Mouse (Mus musculus) G1E-ER4 (cell line): Measurements from ENCODE around the gene Slit1. TPM values are rescaled to one million over a fixed set of nuclear protein-coding genes. Genes with fewer than 3 reads are reported as not detected.

ENCODE experiments used
- GATA1 ChIP-seq: IDR thresholded peaks from one replicate; pipeline ENCODE4 v1.8.0; 2012; ENCODE audit warnings: low read length, inconsistent platforms
- polyA plus RNA-seq: library from polyadenylated mRNA; stranded (reverse); fragments of >175 nt; gene quantifications from 2 replicates; pipeline ENCODE4 v1.2.3, GENCODE M21; 2012

Slit1 gene
- polyA plus RNA-seq, 1 experiment = 0.03 TPM

- no peak for TF ChIP-seq GATA1
Observed at GRCm38 (mm10) chr19:41738896-41739295, 4.6 kb downstream of the Slit1 start.

GRCm38 (mm10) chr19:41738429-41738805 lies 5.0 kb downstream of the Slit1 start:
- TF ChIP-seq GATA1 = no peak

- no peak for TF ChIP-seq GATA1
Observed at GRCm38 (mm10) chr19:41737657-41738428, 5.6 kb downstream of the Slit1 start.

- TF ChIP-seq GATA1 = no peak
Observed at GRCm38 (mm10) chr19:41734685-41735084, 8.8 kb downstream of the Slit1 start.

- no peak for TF ChIP-seq GATA1
Observed at GRCm38 (mm10) chr19:41725491-41725890, 18.0 kb downstream of the Slit1 start.

- no peak for TF ChIP-seq GATA1
Observed at GRCm38 (mm10) chr19:41724831-41725470, 18.5 kb downstream of the Slit1 start.

GRCm38 (mm10) chr19:41723337-41723736 lies 20.1 kb downstream of the Slit1 start:
- no peak for TF ChIP-seq GATA1

GRCm38 (mm10) chr19:41719436-41719835 lies 24.0 kb downstream of the Slit1 start:
- no peak for TF ChIP-seq GATA1

- no peak for TF ChIP-seq GATA1
Observed at GRCm38 (mm10) chr19:41716233-41717218, 26.9 kb downstream of the Slit1 start.

- TF ChIP-seq GATA1 = no peak
Observed at GRCm38 (mm10) chr19:41714431-41714917, 29.0 kb downstream of the Slit1 start.

- TF ChIP-seq GATA1 = no peak
Observed at GRCm38 (mm10) chr19:41712829-41713228, 30.6 kb downstream of the Slit1 start.

GRCm38 (mm10) chr19:41711665-41712064 lies 31.8 kb downstream of the Slit1 start:
- no peak for TF ChIP-seq GATA1

GRCm38 (mm10) chr19:41709497-41710165 lies 33.8 kb downstream of the Slit1 start:
- no peak for TF ChIP-seq GATA1

- TF ChIP-seq GATA1 = no peak
Observed at GRCm38 (mm10) chr19:41707850-41708249, 35.6 kb downstream of the Slit1 start.
